Mouse (Mus musculus) hindbrain, embryonic 13.5 days (tissue): ENCODE measurements around the gene Cttnbp2nl. TPM values are rescaled to one million over a fixed set of nuclear protein-coding genes. Genes with fewer than 3 reads are reported as not detected.

Experiments
- ATAC-seq: fragments of 200-750 bp; cut with Nextera tagmentation; 2 replicates; pipeline ENCODE4 v1.8.0; 2017; ENCODE audit warnings: moderate TSS enrichment; ENCODE audit not compliant: low FRiP score
- H3K27ac ChIP-seq: fragments of 300-500 bp; sonication (generic); 2 replicates; pipeline ENCODE4 v1.5.1; 2015; ENCODE audit warnings: inconsistent platforms, mild to moderate bottlenecking, moderate library complexity
- H3K27me3 ChIP-seq: fragments of 300-500 bp; sonication (generic); 2 replicates; pipeline ENCODE4 v1.6.1; 2015; ENCODE audit warnings: mild to moderate bottlenecking, inconsistent platforms
- H3K36me3 ChIP-seq: fragments of 300-500 bp; sonication (generic); 2 replicates; pipeline ENCODE4 v1.6.1; 2015; ENCODE audit warnings: mild to moderate bottlenecking, inconsistent platforms
- H3K4me1 ChIP-seq: fragments of 300-500 bp; sonication (generic); replicated peaks from 2 replicates; pipeline ENCODE4 v1.6.1; 2015; ENCODE audit warnings: inconsistent platforms
- H3K4me2 ChIP-seq: fragments of 300-500 bp; sonication (generic); 2 replicates; pipeline ENCODE4 v1.6.1; 2015; ENCODE audit warnings: inconsistent platforms, mild to moderate bottlenecking, moderate library complexity
- H3K4me3 ChIP-seq: fragments of 300-500 bp; sonication (generic); 2 replicates; pipeline ENCODE4 v1.5.1; 2015; ENCODE audit warnings: mild to moderate bottlenecking, inconsistent platforms
- H3K9ac ChIP-seq: fragments of 300-500 bp; sonication (generic); 2 replicates; pipeline ENCODE4 v1.6.1; 2015; ENCODE audit warnings: mild to moderate bottlenecking, inconsistent platforms
- H3K9me3 ChIP-seq: fragments of 300-500 bp; sonication (generic); 2 replicates; pipeline ENCODE4 v1.6.1; 2016; ENCODE audit warnings: inconsistent platforms
- WGBS: fragments of 180-500 bp; shearing (Covaris S2); methylation state at CpG from one replicate; pipeline ENCODE4 v1.1.7; 2015; 5-methylcytosine and 5-hydroxymethylcytosine counted together
- polyA plus RNA-seq: library from polyadenylated mRNA; unstranded; fragments of >200 nt; fragmentation: Nextera tagmentation; extraction: Ambion mirVana; gene quantifications from 2 replicates; pipeline ENCODE4 v1.2.1, GENCODE M21; 2015

Gene Cttnbp2nl
- polyA plus RNA-seq, 1 experiment from 2014 or later: 62.9 TPM

DNA sequence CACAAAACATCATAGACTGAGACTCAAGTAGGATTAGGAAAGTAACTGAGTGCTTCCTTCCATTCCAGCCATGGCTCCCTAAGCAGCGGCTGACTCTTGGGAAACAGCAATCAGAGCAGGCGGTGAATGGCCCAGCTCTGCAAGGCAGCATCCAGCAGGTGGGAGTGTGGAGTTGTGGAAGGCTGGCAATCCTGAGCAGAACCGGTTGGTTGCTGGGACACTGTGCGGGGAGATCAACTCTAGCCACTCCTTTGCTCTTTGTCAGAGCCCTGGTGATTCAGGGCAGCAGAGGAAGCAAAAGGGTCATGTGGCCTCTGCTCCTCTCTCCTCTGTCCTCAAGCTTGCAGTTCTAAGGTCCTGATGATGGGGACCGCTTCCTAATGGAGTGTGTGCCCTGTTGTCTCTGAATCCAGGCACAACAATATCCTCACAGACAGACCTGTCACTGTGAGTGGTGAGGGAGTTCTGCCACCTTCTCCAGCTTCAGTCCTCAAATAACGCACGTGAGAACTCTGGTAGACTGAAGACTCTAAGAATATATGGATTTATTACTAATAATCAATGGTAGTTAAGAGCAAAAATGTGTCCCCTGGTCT, 25.4 kb upstream of the Cttnbp2nl start:
- ATAC-seq: peak; percentile 94
- WGBS: 23% methylated on average over 7 of the region's 7 CpGs
- H3K36me3 ChIP-seq: no peaks in the 10 kb centered on the region

DNA sequence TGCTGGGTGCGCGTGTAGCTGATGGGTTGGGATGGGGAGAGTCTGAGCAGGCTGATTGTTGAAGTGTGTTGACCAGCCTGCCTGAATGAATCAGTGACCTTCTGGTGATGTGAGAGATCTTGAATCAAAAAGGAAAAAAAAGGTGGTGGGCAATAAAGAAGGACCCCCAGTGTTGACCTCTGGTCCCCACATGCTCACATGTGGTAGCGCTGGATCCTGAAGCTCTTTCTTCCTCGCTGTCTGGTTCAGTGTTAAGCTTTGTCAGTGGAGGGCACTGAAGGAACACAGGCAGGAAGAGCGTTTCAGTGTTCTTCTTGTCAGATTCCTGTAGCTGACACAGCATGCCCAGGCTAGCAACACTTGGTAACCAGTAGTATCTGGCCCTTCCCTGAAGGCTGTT, 22.9 kb upstream of the Cttnbp2nl start:
- Histone ChIP-seq H3K9ac (no peak overlapping the region), H3K4me2 (no peak overlapping the region), H3K4me1 (0 out of 2 replicates have a peak, but pooled peaks cover 3% of the 10 kb centered on the region), H3K9me3 (no peaks in the 10 kb centered on the region), H3K4me3 (no peak overlapping the region), H3K27me3 (no peaks in the 10 kb centered on the region), H3K36me3 (no peaks in the 10 kb centered on the region), H3K27ac (no peak overlapping the region)
- no peak for ATAC-seq
- 92% methylated on average over 5 of the region's 5 CpGs for WGBS

More for the DNA sequence above, 25.4 kb upstream of the Cttnbp2nl start:
- H3K4me3 ChIP-seq: no peak overlapping the region
- no peaks in the 10 kb centered on the region for H3K9me3 ChIP-seq
- no peak overlapping the region for H3K4me2 ChIP-seq
- H3K4me1 ChIP-seq: 0 out of 2 replicates have a peak, but pooled peaks cover 3% of the 10 kb centered on the region
- no peaks in the 10 kb centered on the region for H3K27me3 ChIP-seq
- H3K9ac ChIP-seq: no peak overlapping the region
- H3K27ac ChIP-seq: no peak overlapping the region

DNA sequence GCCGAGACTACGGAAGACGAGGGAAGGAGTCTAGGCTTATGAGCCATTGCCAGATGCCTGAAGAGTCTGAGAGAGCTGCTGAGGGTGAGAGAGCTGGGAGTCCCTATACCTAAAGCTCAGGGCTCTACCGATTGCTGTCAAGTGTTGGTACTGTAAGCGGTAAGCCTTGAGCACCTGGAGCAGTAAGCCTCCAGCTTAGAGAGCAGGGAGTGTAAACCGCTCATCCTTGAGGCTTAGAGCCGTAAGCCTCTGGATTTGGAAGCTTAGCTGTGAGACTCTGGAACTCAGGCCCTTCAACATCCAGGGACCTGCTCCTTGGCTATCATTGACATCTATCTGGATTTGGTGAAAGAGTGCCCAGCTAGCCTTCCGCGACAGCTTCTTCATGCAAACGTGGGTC, 19.6 kb upstream of the Cttnbp2nl start:
- Histone ChIP-seq H3K9ac (no peak overlapping the region), H3K27me3 (no peaks in the 10 kb centered on the region), H3K4me2 (no peak overlapping the region), H3K36me3 (no peaks in the 10 kb centered on the region), H3K27ac (no peak overlapping the region), H3K9me3 (no peaks in the 10 kb centered on the region), H3K4me3 (no peak overlapping the region), H3K4me1 (no peaks in the 10 kb centered on the region)
- 91% methylated on average over 10 of the region's 10 CpGs for WGBS
- ATAC-seq: no peak

DNA sequence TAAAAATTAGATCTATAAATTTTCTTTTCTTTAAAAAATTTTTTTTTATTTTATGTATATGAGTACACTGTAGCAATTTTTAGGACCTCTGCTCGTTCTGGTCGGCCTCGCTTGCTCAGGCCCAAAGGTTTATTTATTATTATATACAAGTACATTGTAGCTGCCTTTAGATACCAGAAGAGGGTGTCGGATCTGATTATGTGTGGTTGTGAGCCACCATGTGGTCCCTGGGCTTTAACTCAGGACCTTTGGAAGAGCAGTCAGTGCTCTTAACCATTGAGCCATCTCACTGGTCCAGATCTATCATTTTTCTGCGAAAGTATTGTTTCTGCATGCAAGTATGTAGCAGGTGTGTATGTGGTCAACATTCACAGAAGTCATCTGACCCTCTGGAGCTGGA, 18.3 kb upstream of the Cttnbp2nl start:
- no peak overlapping the region for H3K4me2 ChIP-seq
- no peaks in the 10 kb centered on the region for H3K36me3 ChIP-seq
- no peaks in the 10 kb centered on the region for H3K9me3 ChIP-seq
- WGBS: 94% methylated on average over 5 of the region's 5 CpGs
- no peak overlapping the region for H3K27ac ChIP-seq
- ATAC-seq: no peak
- no peak overlapping the region for H3K4me3 ChIP-seq
- H3K27me3 ChIP-seq: no peaks in the 10 kb centered on the region
- H3K4me1 ChIP-seq: no peaks in the 10 kb centered on the region
- H3K9ac ChIP-seq: no peak overlapping the region

DNA sequence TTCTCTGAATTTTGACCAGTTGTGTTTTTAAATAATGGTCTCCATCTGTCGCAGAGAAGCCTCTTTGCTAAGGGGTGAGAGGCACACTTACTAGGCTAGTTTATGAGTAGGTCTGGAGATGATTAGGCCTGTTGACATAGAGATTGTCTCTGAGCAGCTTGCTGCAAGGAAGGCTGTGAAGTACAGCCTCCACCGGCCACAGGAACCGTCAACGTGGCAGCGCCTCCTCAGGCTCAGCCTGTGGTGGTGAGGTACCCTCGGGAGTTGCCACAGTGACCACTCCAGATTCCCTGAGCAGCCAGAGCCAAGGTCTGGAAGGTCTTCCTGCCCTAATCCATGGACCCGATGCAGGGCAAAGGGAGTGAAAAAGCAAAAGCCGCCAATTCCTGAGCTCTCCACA, 17.6 kb upstream of the Cttnbp2nl start:
- 63% methylated on average over 8 of the region's 8 CpGs for WGBS
- Histone ChIP-seq H3K9ac (no peak overlapping the region), H3K27ac (no peak overlapping the region), H3K4me2 (no peak overlapping the region), H3K4me1 (no peaks in the 10 kb centered on the region), H3K27me3 (no peaks in the 10 kb centered on the region), H3K36me3 (no peaks in the 10 kb centered on the region), H3K4me3 (no peak overlapping the region), H3K9me3 (no peaks in the 10 kb centered on the region)
- no peak for ATAC-seq

DNA sequence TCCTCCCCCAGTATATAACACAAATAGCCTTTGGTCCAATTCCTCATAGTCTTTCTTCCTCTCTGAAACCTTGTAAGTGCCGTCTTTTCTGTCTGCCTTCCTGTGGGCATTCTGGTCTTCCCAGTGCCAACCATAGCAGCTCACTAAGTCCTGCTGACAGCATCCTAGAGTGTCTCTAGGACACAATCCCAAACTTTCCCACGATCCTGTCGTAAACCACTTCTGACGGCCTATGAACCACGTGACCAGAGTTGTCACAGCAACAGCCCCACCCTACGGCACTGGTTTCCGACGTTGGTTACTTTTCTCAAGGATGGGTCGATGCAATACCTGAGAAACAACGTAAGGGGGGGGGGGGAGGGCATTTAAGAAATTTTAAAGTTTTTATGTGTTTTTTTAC, 13.6 kb upstream of the Cttnbp2nl start, which contains the start of gene 4930564D02Rik:
Gene 4930564D02Rik, plus strand, starts transcription at position 301 of the 400 bp plus-strand sequence.
- no peaks in the 10 kb centered on the region for H3K27me3 ChIP-seq
- H3K9ac ChIP-seq: no peak within 1 kb of the TSS
- no peak within 1 kb of the TSS for H3K4me2 ChIP-seq
- WGBS: 85% methylated on average over 10 of the region's 10 CpGs
- H3K4me3 ChIP-seq: no peak within 1 kb of the TSS
- no peaks in the 10 kb centered on the region for H3K4me1 ChIP-seq
- ATAC-seq: no peak
- H3K9me3 ChIP-seq: no peaks in the 10 kb centered on the region
- H3K36me3 ChIP-seq: no peaks in the 10 kb centered on the region
- H3K27ac ChIP-seq: no peak within 1 kb of the TSS

DNA sequence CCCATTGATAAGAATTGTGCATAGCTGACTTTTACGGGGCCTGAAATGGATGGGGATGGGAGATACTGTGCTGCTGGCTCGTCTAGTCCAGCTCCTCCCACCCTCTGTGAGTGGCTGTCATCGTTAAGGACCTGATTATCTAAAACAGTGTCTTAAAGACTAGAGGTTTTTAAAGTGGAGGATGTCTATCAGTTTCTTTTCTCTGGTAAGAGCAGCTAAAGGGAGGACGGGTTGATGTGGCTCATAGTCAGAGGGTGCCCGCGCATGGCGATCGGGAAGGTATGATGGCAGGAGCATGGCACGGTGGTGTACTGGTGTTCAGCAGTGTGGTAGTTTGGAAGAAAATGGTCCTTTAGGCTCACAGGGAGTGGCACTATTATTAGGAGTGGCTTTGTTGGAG, 9.7 kb upstream of the Cttnbp2nl start:
- 91% methylated on average over 9 of the region's 9 CpGs for WGBS
- Histone ChIP-seq H3K36me3 (no peaks in the 10 kb centered on the region), H3K4me3 (no peak overlapping the region), H3K27ac (no peak overlapping the region), H3K27me3 (peaks cover 16% of the 10 kb centered on the region), H3K4me2 (no peak overlapping the region), H3K9me3 (no peaks in the 10 kb centered on the region), H3K4me1 (peaks cover 6% of the 10 kb centered on the region; the same call in 1 of the 2 replicates), H3K9ac (no peak overlapping the region)
- no peak for ATAC-seq

DNA sequence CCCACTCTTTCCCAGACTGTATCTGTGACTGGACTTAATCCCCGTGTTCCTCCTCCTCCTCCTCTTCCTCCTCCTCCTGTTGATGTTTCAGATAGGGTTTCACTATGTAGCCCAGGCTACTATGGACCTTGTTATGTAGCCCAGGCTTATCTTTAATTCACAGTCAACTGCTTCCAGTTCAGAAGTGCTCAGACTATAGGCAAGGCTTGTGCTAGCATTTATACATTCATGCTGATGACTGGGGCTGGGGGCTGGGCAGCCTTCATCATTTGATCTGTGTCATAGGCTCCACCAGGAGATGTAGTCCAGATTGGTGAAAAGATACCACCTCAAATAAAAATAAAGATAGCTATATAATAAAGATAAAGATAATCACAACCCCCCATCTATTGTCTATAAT, 9.0 kb upstream of the Cttnbp2nl start:
- Histone ChIP-seq H3K4me2 (no peak overlapping the region), H3K9ac (no peak overlapping the region), H3K27ac (no peak overlapping the region), H3K4me1 (peaks cover 6% of the 10 kb centered on the region; the same call in 1 of the 2 replicates), H3K36me3 (no peaks in the 10 kb centered on the region), H3K4me3 (no peak overlapping the region), H3K9me3 (no peaks in the 10 kb centered on the region), H3K27me3 (peaks cover 16% of the 10 kb centered on the region)
- WGBS: 70% methylated on average over 1 of the region's 1 CpGs
- ATAC-seq: no peak

DNA sequence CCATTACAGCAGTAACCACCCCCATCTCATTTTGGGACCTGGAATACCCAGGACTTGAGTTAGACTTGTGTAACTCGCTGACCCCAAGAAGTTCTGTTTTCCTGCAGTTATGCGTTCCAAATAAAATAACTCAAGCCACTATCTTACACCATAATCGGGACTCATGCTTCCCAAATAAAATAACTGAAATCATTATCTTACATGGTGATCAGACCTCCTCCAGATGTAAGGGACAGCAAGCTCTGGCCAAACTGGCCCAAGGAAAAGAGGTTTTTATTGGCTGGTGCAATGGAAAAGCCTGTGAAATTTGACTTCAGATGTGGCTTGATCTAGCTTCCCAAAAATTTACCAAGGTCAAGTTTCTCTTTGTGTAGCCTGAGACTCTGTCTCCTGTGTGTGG, 8.6 kb upstream of the Cttnbp2nl start:
- Histone ChIP-seq H3K9ac (no peak overlapping the region), H3K4me2 (no peak overlapping the region), H3K4me1 (peaks cover 6% of the 10 kb centered on the region; the same call in 1 of the 2 replicates), H3K4me3 (no peak overlapping the region), H3K27me3 (peaks cover 16% of the 10 kb centered on the region), H3K27ac (no peak overlapping the region), H3K36me3 (no peaks in the 10 kb centered on the region), H3K9me3 (no peaks in the 10 kb centered on the region)
- WGBS: 80% methylated on average over 3 of the region's 3 CpGs
- no peak for ATAC-seq

DNA sequence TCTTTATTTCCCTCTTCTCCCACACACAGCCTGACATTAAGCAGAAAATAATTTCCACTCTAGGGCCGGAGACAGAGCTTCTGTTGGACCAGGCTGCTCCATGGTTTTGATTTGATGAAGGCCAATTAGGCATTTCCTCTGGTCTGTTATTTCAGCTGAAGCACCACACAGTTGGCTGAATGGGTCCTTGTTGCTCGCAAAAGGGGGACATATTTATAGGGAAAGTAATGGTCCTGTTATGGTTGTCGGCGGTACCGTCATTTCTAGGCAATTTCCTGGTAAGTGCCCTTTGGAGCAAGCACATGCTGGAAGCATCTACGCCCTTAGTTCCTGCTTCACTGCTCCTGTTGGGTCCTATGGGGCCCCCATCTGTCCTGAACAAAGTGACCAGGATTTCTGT, 8.0 kb upstream of the Cttnbp2nl start:
- 73% methylated on average over 6 of the region's 6 CpGs for WGBS
- Histone ChIP-seq H3K9ac (0 out of 2 replicates have a peak overlapping the region, but pooled peaks have one; percentile 24), H3K36me3 (no peaks in the 10 kb centered on the region), H3K4me1 (peaks cover 6% of the 10 kb centered on the region; the same call in 1 of the 2 replicates), H3K4me3 (no peak overlapping the region), H3K9me3 (no peaks in the 10 kb centered on the region), H3K27ac (no peak overlapping the region), H3K4me2 (no peak overlapping the region), H3K27me3 (peaks cover 16% of the 10 kb centered on the region)
- ATAC-seq: no peak

DNA sequence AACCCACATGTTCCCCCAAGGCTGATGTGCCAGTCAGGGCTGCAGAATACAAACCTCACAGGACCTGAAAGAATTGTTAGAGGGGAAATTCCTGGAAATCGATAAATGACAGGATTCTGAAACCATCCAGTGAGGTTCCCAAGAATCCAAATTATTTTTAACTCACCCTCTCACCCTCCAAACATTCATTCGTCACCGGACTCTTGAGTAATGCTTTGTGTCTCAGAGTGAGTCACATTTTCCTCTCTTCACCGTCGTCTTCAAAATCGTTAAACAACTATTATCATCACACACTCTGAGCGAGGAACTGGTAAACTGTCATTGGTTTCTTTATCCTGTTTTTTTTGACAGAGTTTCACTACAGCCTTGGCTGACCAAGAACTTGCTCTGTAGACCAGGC, 7.0 kb upstream of the Cttnbp2nl start:
- no peaks in the 10 kb centered on the region for H3K9me3 ChIP-seq
- no peaks in the 10 kb centered on the region for H3K36me3 ChIP-seq
- H3K27me3 ChIP-seq: peaks cover 16% of the 10 kb centered on the region
- H3K9ac ChIP-seq: no peak overlapping the region
- H3K4me3 ChIP-seq: no peak overlapping the region
- WGBS: 85% methylated on average over 7 of the region's 7 CpGs
- no peak overlapping the region for H3K27ac ChIP-seq
- H3K4me2 ChIP-seq: no peak overlapping the region
- no peak for ATAC-seq
- H3K4me1 ChIP-seq: peaks cover 6% of the 10 kb centered on the region; the same call in 1 of the 2 replicates

DNA sequence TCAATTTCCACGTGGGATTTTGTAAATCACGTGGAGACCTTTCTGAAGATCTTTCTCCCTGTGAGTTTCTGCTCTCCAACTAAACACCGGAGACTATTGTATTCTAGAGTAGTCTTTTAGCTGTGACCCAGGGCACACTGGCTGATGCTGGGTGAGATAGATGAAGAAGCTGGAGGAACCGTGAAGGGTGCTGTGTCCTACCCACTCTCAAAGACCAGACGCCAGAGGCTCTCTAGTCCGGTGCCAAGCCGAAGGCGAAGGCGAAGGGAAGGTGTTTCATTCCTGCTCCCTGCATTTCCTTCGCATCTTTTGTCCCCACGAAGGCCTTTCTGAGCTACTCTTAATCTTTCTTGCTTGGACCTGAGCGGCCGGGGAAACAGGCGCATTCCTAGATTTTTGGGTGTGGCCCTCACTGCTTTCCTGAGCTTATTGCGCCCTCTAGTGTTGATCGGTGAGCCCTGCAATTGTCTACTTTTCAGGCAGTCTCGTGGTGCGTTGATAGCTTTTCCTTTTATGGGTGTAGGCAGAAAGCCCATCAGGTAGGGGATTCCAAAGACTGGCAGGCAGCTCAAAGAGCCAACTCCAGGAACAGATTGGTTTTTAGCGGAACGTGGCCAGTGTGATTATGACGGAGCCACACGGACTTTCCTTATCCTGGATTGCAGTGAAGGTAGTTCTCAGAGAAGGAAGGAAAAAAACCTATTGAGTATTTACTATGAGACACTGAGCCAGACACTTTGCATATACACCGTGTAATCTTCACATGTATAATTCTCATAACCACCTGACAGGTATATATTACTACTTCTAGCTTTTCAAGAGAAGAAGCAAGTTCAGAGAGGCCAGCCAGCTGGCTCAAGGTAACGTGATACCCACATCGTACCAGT, 5.9 kb upstream of the Cttnbp2nl start:
- peak overlapping the region; percentile 59 for H3K4me2 ChIP-seq
- H3K9me3 ChIP-seq: no peaks in the 10 kb centered on the region
- peak overlapping the region; percentile 30 for H3K4me3 ChIP-seq
- peaks cover 16% of the 10 kb centered on the region for H3K27me3 ChIP-seq
- no peaks in the 10 kb centered on the region for H3K36me3 ChIP-seq
- H3K9ac ChIP-seq: peak overlapping the region; percentile 61
- H3K27ac ChIP-seq: no peak overlapping the region
- peak; percentile 80 for ATAC-seq
- peaks cover 6% of the 10 kb centered on the region; the same call in 1 of the 2 replicates for H3K4me1 ChIP-seq
- 17% methylated on average over 25 of the region's 25 CpGs for WGBS
